Comparison of ENCODE assay signal across 11 mouse cellular contexts in genomic region chr2:33160326-33160973, GRCm38 (mm10). TPM values are rescaled to one million over a fixed set of nuclear protein-coding genes. Genes with fewer than 3 reads are reported as not detected.
DNase-seq lines count a peak whose midpoint lies in the region; ATAC-seq lines count a peak whose summit lies in the region.
"Had no signal": no experiment of that assay in that cellular context is flagged by ENCODE, and none has a peak within 500 bp of the region (broad histone marks: within the 10 kb centered on the region; RNA-seq: fewer than 3 reads in every experiment).

No protein-coding gene starts in this region.

- peaks cover 7% of the 10 kb centered on the region; the same call in 1 of the 2 replicates for H3K36me3 ChIP-seq in hindbrain, embryonic 10.5 days
- H3K36me3 ChIP-seq in hindbrain, embryonic 13.5 days: peaks cover 60% of the 10 kb centered on the region
- no peaks in the 10 kb centered on the region for H3K36me3 ChIP-seq in limb, embryonic 12.5 days
- H3K36me3 ChIP-seq: stomach, embryonic 15.5 days had no signal

- intact Hi-C loops in heart, postnatal 14 days (cut with DNase I): no loop called here

- no peak overlapping the region for H3K4me2 ChIP-seq in hindbrain, embryonic 13.5 days
- H3K4me2 ChIP-seq in limb, embryonic 12.5 days: no peak overlapping the region
- H3K4me2 ChIP-seq: stomach, embryonic 15.5 days had no signal

- H3K27me3 ChIP-seq in hindbrain, embryonic 10.5 days (ENCODE audit: insufficient read depth, poor library complexity, severe bottlenecking): no peaks in the 10 kb centered on the region
- H3K27me3 ChIP-seq in hindbrain, embryonic 13.5 days: no peaks in the 10 kb centered on the region
- no peaks in the 10 kb centered on the region for H3K27me3 ChIP-seq in limb, embryonic 12.5 days
- H3K27me3 ChIP-seq: stomach, embryonic 15.5 days had no signal

- H3K4me3 ChIP-seq in hindbrain, embryonic 10.5 days: no peak overlapping the region
- no peak overlapping the region for H3K4me3 ChIP-seq in hindbrain, embryonic 13.5 days
- no peak overlapping the region for H3K4me3 ChIP-seq in limb, embryonic 12.5 days (replicated peaks)
- H3K4me3 ChIP-seq: myocyte; stomach, embryonic 15.5 days had no signal

- H3K4me1 ChIP-seq in hindbrain, embryonic 10.5 days (replicated peaks): peaks cover 25% of the 10 kb centered on the region
- peaks cover 10% of the 10 kb centered on the region for H3K4me1 ChIP-seq in hindbrain, embryonic 13.5 days (replicated peaks)
- peaks cover 57% of the 10 kb centered on the region for H3K4me1 ChIP-seq in limb, embryonic 12.5 days (replicated peaks)

- ATAC-seq in hindbrain, embryonic 13.5 days (ENCODE audit: low FRiP score): no peak
- no peak for ATAC-seq in limb, embryonic 12.5 days (ENCODE audit: insufficient number of reproducible peaks, insufficient read depth, low FRiP score, low TSS enrichment, low read depth)
- ATAC-seq: forebrain, postnatal 0 days had no signal

- WGBS in hindbrain, embryonic 10.5 days: 71% methylated on average over 12 of the region's 12 CpGs
- 78% methylated on average over 12 of the region's 12 CpGs for WGBS in hindbrain, embryonic 13.5 days
- WGBS in limb, embryonic 12.5 days: 49% methylated on average over 12 of the region's 12 CpGs

- no peak for DNase-seq in hindbrain, embryonic 10.5 days (ENCODE audit: low spot score)
- peak; percentile 35 for DNase-seq in forelimb bud, embryonic 11.5 days (ENCODE audit: low read depth, low spot score)
- DNase-seq in heart, postnatal 14 days: peak; percentile 77 to 80
- DNase-seq in yolk sac, embryonic 10.5 days (ENCODE audit: low spot score): no peak
- DNase-seq in spleen, postnatal 14 days (ENCODE audit: low spot score in 2 of 2): no peak
- no peak for DNase-seq in thymus, postnatal 36 days
- DNase-seq: forebrain, postnatal 0 days had no signal

- no peaks in the 10 kb centered on the region for H3K9me3 ChIP-seq in hindbrain, embryonic 10.5 days
- no peaks in the 10 kb centered on the region for H3K9me3 ChIP-seq in hindbrain, embryonic 13.5 days
- H3K9me3 ChIP-seq in limb, embryonic 12.5 days: no peaks in the 10 kb centered on the region
- H3K9me3 ChIP-seq: stomach, embryonic 15.5 days had no signal

- H3K27ac ChIP-seq in hindbrain, embryonic 10.5 days: peak overlapping the region; percentile 64
- no peak overlapping the region for H3K27ac ChIP-seq in hindbrain, embryonic 13.5 days
- peak overlapping the region; percentile 89 for H3K27ac ChIP-seq in limb, embryonic 12.5 days
- H3K27ac ChIP-seq: stomach, embryonic 15.5 days had no signal

- no peak overlapping the region for H3K9ac ChIP-seq in hindbrain, embryonic 13.5 days
- H3K9ac ChIP-seq in limb, embryonic 12.5 days (replicated peaks): no peak overlapping the region; the same call in 1 of the 2 replicates
- H3K9ac ChIP-seq: forebrain, postnatal 0 days; stomach, embryonic 15.5 days had no signal

RNA-seq across cellular contexts. Expression of gene Garnl3, which starts 29.0 kb away (rescaled TPM):
- 9.6 and 14.5 TPM in 2 replicates for polyA plus RNA-seq in hindbrain, embryonic 10.5 days (2016; fragmentation: Nextera tagmentation; extraction: Ambion mirVana)
- 36.6 and 39.4 TPM in 2 replicates for polyA plus RNA-seq in hindbrain, embryonic 13.5 days (2015; fragmentation: Nextera tagmentation; extraction: Ambion mirVana)
- 1 to 10 TPM; 4.1 to 4.2 TPM for total RNA-seq in heart, postnatal 14 days (2021)
- 15.7 and 16.4 TPM in 2 replicates for polyA plus RNA-seq in limb, embryonic 12.5 days (2016; fragmentation: Nextera tagmentation; extraction: Ambion mirVana)

RNA-seq across cellular contexts. Expression of gene Angptl2, which starts 55.4 kb away (rescaled TPM):
- 26.0 and 26.7 TPM in 2 replicates for polyA plus RNA-seq in hindbrain, embryonic 10.5 days (2016; fragmentation: Nextera tagmentation; extraction: Ambion mirVana)
- polyA plus RNA-seq in hindbrain, embryonic 13.5 days (2015; fragmentation: Nextera tagmentation; extraction: Ambion mirVana): 16.9 and 17.9 TPM in 2 replicates
- total RNA-seq in heart, postnatal 14 days (2021): 10 to 100 TPM; 83.2 to 85.0 TPM
- 54.7 and 65.0 TPM in 2 replicates for polyA plus RNA-seq in limb, embryonic 12.5 days (2016; fragmentation: Nextera tagmentation; extraction: Ambion mirVana)

Comparison
In these comparisons a context has a peak if more than half of its experiments do, and no peak if none do; other contexts are left out.
1. DNase-seq: peak in forelimb bud, embryonic 11.5 days (single experiment) and heart, postnatal 14 days (2 of 2); none in hindbrain, embryonic 10.5 days (single experiment), yolk sac, embryonic 10.5 days (single experiment), spleen, postnatal 14 days (0 of 2) and thymus, postnatal 36 days (0 of 2).